Mouse (Mus musculus) midbrain, embryonic 10.5 days (tissue): Measurements from ENCODE around the gene Myo10. TPM values are rescaled to one million over a fixed set of nuclear protein-coding genes. Genes with fewer than 3 reads are reported as not detected.
A peak's percentile ranks its signal among the peaks of the same experiment; 100 is the strongest.
"Not testable (repeated sequence)": the region's sequence is repeated elsewhere in the genome, so short reads cannot be mapped to it uniquely, and the experiment has no call there.

Experiments
- DNase-seq: peaks from one replicate; pipeline ENCODE4 v3.0.0-alpha.2; 2017; ENCODE audit warnings: low spot score
- H3K27ac ChIP-seq: fragments of 300-500 bp; sonication (generic); replicated peaks from 2 replicates; pipeline ENCODE4 v1.5.1; 2016; ENCODE audit warnings: mild to moderate bottlenecking
- H3K27me3 ChIP-seq: fragments of 300-500 bp; sonication (generic); 2 replicates; pipeline ENCODE4 v1.6.1; 2016; ENCODE audit warnings: low read depth, mild to moderate bottlenecking; ENCODE audit not compliant: poor library complexity, severe bottlenecking
- H3K36me3 ChIP-seq: fragments of 300-500 bp; sonication (generic); 2 replicates; pipeline ENCODE4 v1.6.1; 2016; ENCODE audit warnings: mild to moderate bottlenecking, moderate library complexity
- H3K4me1 ChIP-seq: fragments of 300-500 bp; sonication (generic); 2 replicates; pipeline ENCODE4 v1.6.1; 2016
- H3K4me3 ChIP-seq: fragments of 300-500 bp; sonication (generic); 2 replicates; pipeline ENCODE4 v1.5.1; 2016; ENCODE audit warnings: mild to moderate bottlenecking, moderate library complexity
- H3K9me3 ChIP-seq: fragments of 300-500 bp; sonication (generic); replicated peaks from 2 replicates; pipeline ENCODE4 v1.6.1; 2016; ENCODE audit warnings: mild to moderate bottlenecking
- WGBS: fragments of 180-500 bp; shearing (Covaris S2); methylation state at CpG from one replicate; pipeline ENCODE4 v1.1.7; 2016; 5-methylcytosine and 5-hydroxymethylcytosine counted together
- polyA plus RNA-seq: library from polyadenylated mRNA; unstranded; fragments of >200 nt; fragmentation: Nextera tagmentation; extraction: Ambion mirVana; gene quantifications from 2 replicates; pipeline ENCODE4 v1.2.1, GENCODE M21; 2016

The Myo10 gene
- polyA plus RNA-seq, 1 experiment from 2014 or later = 74.7 TPM

DNA sequence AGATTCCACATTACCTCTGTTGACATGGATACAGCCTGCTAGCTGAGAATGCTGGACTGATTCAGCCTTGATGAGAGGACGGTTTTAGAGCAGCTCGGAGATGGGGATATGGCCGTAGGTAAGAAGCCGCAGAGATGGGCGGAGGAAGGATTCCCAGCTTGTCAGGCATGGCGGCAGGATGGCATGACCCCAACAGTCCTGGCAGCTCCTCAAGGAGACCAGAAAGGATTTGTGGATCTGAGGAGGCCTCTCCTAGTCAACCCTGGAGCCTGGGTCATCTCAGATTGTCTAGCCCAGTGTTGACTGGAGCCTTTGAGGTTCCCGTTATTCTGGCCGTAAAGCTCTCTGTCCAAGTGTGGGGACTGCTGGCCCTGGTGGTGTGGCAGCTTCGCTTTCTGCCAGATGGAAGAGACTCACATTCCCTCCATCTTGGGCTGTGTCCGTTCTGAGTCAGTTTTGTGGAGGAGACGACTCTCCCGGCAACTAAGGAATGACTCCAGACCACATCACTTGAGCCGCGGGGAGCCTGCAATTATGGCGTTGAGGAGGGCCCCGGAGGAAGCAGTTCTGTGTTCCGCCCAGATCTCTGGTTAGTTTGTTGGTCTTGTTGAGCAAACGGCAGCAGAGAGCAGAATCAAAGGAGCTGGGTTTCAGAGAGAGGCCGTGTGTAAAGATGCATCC is 84.7 kb downstream of the Myo10 start:
- H3K27me3 ChIP-seq = no peaks in the 10 kb centered on the region
- H3K4me1 ChIP-seq = no peaks in the 10 kb centered on the region
- H3K4me3 ChIP-seq = no peak overlapping the region
- H3K27ac ChIP-seq = no peak overlapping the region
- peaks cover 40% of the 10 kb centered on the region for H3K36me3 ChIP-seq
- no peak for DNase-seq
- peaks cover 5% of the 10 kb centered on the region; the same call in 1 of the 2 replicates for H3K9me3 ChIP-seq
- 89% methylated on average over 19 of the region's 19 CpGs for WGBS

DNA sequence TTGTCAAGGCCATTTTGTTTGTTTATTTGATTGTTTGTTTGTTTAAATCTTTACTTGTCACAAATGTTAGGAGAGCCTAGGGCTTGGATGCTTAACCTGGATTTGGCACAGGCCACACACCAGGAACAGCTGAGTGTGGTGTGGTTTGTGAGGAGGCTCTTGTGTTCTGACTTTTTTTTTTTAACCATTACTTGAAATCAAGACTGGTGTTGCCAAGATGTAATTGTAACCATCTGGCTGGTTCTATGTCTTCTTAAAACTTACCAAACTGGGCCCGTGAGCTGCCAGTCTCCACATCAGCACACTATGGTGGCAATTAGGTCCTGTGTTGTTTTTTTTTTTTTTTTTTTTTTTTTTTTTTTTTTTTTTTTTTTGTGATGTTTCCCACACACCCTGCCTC is 85.6 kb downstream of the Myo10 start:
- Histone ChIP-seq H3K9me3 (no peaks in the 10 kb centered on the region), H3K4me3 (no peak overlapping the region), H3K36me3 (peaks cover 31% of the 10 kb centered on the region), H3K27me3 (peaks cover 5% of the 10 kb centered on the region; the same call in 1 of the 2 replicates), H3K27ac (no peak overlapping the region), H3K4me1 (0 out of 2 replicates have a peak, but pooled peaks cover 3% of the 10 kb centered on the region)
- WGBS = 78% methylated on average over 1 of the region's 1 CpGs
- no peak for DNase-seq

DNA sequence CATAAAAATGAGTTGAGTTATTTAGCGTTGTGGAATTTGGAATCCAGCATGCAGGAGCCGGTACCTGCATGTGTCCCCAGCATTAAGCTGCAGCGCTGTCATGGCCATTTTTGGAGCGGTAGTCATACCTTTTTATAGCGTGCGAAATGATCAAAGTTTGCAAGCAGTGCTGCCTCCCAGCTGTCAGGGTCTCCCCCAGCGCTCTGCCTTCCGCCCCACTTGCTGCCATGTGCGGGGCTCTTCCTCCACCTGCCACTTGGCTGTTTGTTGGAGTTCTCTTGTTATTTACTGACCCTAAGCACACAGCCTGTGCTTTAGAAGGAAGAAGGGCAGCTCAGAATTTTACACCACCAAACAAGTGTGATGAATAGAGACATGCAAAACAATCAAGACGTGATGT is 88.6 kb downstream of the Myo10 start:
- peaks cover 25% of the 10 kb centered on the region for H3K4me1 ChIP-seq
- peaks cover 19% of the 10 kb centered on the region; the same call in 1 of the 2 replicates for H3K27me3 ChIP-seq
- WGBS = 94% methylated on average over 10 of the region's 10 CpGs

GRCm38 (mm10) chr15:25712877-25713276 is 90.6 kb downstream of the Myo10 start:
- Histone ChIP-seq H3K4me3 (no peak overlapping the region), H3K9me3 (no peaks in the 10 kb centered on the region), H3K4me1 (peaks cover 30% of the 10 kb centered on the region), H3K36me3 (peaks cover 9% of the 10 kb centered on the region; the same call in 1 of the 2 replicates), H3K27me3 (peaks cover 19% of the 10 kb centered on the region; the same call in 1 of the 2 replicates), H3K27ac (no peak overlapping the region)
- no peak for DNase-seq
- 60% methylated on average over 4 of the region's 4 CpGs for WGBS

More for the DNA sequence above, 88.6 kb downstream of the Myo10 start:
- Histone ChIP-seq H3K36me3 (peaks cover 21% of the 10 kb centered on the region), H3K9me3 (no peaks in the 10 kb centered on the region), H3K27ac (no peak overlapping the region), H3K4me3 (no peak overlapping the region)
- DNase-seq = no peak

GRCm38 (mm10) chr15:25713587-25714361 is 91.4 kb downstream of the Myo10 start:
- Histone ChIP-seq H3K27ac (no peak overlapping the region), H3K36me3 (peaks cover 9% of the 10 kb centered on the region; the same call in 1 of the 2 replicates), H3K4me1 (peaks cover 30% of the 10 kb centered on the region), H3K4me3 (peak overlapping the region; percentile 32), H3K27me3 (peaks cover 19% of the 10 kb centered on the region; the same call in 1 of the 2 replicates), H3K9me3 (no peaks in the 10 kb centered on the region)
- no peak for DNase-seq
- WGBS = 48% methylated on average over 38 of the region's 38 CpGs

- Histone ChIP-seq H3K36me3 (peaks cover 6% of the 10 kb centered on the region; the same call in 1 of the 2 replicates), H3K4me1 (peaks cover 30% of the 10 kb centered on the region), H3K27ac (no peak overlapping the region), H3K27me3 (peaks cover 19% of the 10 kb centered on the region; the same call in 1 of the 2 replicates), H3K4me3 (no peak overlapping the region), H3K9me3 (no peaks in the 10 kb centered on the region)
- no peak for DNase-seq
- 85% methylated on average over 10 of the region's 10 CpGs for WGBS
Observed at GRCm38 (mm10) chr15:25715218-25715995, 93.1 kb downstream of the Myo10 start.

GRCm38 (mm10) chr15:25715996-25716395 is 93.7 kb downstream of the Myo10 start:
- H3K9me3 ChIP-seq = no peaks in the 10 kb centered on the region
- peaks cover 6% of the 10 kb centered on the region; the same call in 1 of the 2 replicates for H3K36me3 ChIP-seq
- WGBS = 71% methylated on average over 11 of the region's 11 CpGs
- H3K27me3 ChIP-seq = peaks cover 19% of the 10 kb centered on the region; the same call in 1 of the 2 replicates
- H3K27ac ChIP-seq = no peak overlapping the region
- no peak for DNase-seq
- peaks cover 30% of the 10 kb centered on the region for H3K4me1 ChIP-seq
- H3K4me3 ChIP-seq = no peak overlapping the region

GRCm38 (mm10) chr15:25717006-25717405 is 94.7 kb downstream of the Myo10 start:
- Histone ChIP-seq H3K27me3 (peaks cover 19% of the 10 kb centered on the region; the same call in 1 of the 2 replicates), H3K4me1 (peaks cover 30% of the 10 kb centered on the region), H3K9me3 (no peaks in the 10 kb centered on the region), H3K4me3 (no peak overlapping the region), H3K36me3 (peaks cover 7% of the 10 kb centered on the region), H3K27ac (no peak overlapping the region)
- DNase-seq = peak; percentile 73
- WGBS = 29% methylated on average over 3 of the region's 3 CpGs

DNA sequence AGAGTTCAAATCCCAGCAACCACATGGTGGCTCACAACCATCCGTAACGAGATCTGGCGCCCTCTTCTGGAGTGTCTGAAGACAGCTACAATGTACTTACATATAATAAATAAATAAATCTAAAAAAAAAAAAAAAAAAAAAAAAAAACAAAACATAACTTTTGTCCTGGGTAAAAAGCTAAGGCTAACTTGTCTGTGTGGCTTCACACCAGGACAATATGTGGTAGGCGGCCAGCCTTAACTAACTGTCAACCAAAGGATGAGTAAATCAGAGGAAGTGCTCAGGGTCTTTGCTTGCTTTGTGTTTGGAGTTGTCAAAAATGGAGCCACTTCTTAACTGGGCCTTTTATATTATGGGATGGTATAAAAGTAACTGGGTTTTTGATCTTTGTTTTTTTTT is 95.8 kb downstream of the Myo10 start:
- H3K36me3 ChIP-seq = peaks cover 18% of the 10 kb centered on the region
- peaks cover 12% of the 10 kb centered on the region; the same call in 1 of the 2 replicates for H3K27me3 ChIP-seq
- not testable (repeated sequence) for DNase-seq, H3K9me3 ChIP-seq, H3K27ac ChIP-seq, H3K4me3 ChIP-seq
- WGBS = 88% methylated on average over 4 of the region's 4 CpGs
- peaks cover 25% of the 10 kb centered on the region for H3K4me1 ChIP-seq

GRCm38 (mm10) chr15:25719270-25719669 is 96.9 kb downstream of the Myo10 start:
- no peak for DNase-seq
- WGBS = 83% methylated on average over 8 of the region's 8 CpGs
- Histone ChIP-seq H3K9me3 (no peaks in the 10 kb centered on the region), H3K27me3 (peaks cover under 1% of the 10 kb centered on the region; the same call in 1 of the 2 replicates), H3K27ac (no peak overlapping the region), H3K4me3 (no peak overlapping the region), H3K4me1 (peaks cover 14% of the 10 kb centered on the region), H3K36me3 (peaks cover 15% of the 10 kb centered on the region)

DNA sequence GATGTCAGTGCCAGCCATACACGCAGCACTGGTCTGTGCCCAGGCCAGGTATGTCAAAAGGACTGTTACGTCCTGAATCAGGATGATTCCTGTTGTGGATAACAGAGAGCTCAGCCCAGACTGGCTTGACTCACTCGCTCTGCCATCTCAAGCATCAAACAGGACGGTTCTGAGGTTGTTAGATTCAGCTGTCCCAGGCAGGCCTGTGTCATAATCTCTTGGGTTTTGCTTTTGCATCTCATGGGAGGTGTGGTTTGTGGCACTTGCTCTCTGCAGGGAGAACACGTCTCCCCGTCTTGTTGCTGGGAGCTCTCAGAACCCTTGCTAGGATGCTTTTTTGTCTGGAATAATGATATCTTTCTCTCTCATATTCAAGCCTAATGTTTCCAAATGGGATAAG is 97.9 kb downstream of the Myo10 start:
- H3K36me3 ChIP-seq = peaks cover 22% of the 10 kb centered on the region
- WGBS = 89% methylated on average over 6 of the region's 6 CpGs
- H3K9me3 ChIP-seq = no peaks in the 10 kb centered on the region
- no peak for DNase-seq
- no peak overlapping the region for H3K27ac ChIP-seq
- no peaks in the 10 kb centered on the region for H3K27me3 ChIP-seq
- H3K4me3 ChIP-seq = no peak overlapping the region
- peaks cover 11% of the 10 kb centered on the region for H3K4me1 ChIP-seq
